Mouse (Mus musculus) midbrain, embryonic 16.5 days (tissue): ENCODE measurements around the gene 4930539E08Rik. TPM values are rescaled to one million over a fixed set of nuclear protein-coding genes. Genes with fewer than 3 reads are reported as not detected.

Experiments used
- ATAC-seq: fragments of 200-750 bp; cut with Nextera tagmentation; 2 replicates; pipeline ENCODE4 v1.8.0; 2017; ENCODE audit warnings: moderate TSS enrichment
- H3K27ac ChIP-seq: fragments of 300-500 bp; sonication (generic); 2 replicates; pipeline ENCODE4 v1.5.1; 2014; ENCODE audit warnings: mild to moderate bottlenecking, low read length, mixed read lengths
- H3K27me3 ChIP-seq: fragments of 300-500 bp; sonication (generic); 2 replicates; pipeline ENCODE4 v1.6.1; 2014; ENCODE audit warnings: low read depth, low read length, mixed read lengths; ENCODE audit not compliant: control insufficient read depth, insufficient read depth
- H3K36me3 ChIP-seq: fragments of 300-500 bp; sonication (generic); 2 replicates; pipeline ENCODE4 v1.6.1; 2014; ENCODE audit warnings: mild to moderate bottlenecking, low read length, moderate library complexity, mixed read lengths; ENCODE audit not compliant: control insufficient read depth, insufficient read depth
- H3K4me1 ChIP-seq: fragments of 300-500 bp; sonication (generic); 2 replicates; pipeline ENCODE4 v1.6.1; 2014; ENCODE audit warnings: mild to moderate bottlenecking, low read length, mixed read lengths; ENCODE audit not compliant: control insufficient read depth, insufficient read depth
- H3K4me2 ChIP-seq: fragments of 300-500 bp; sonication (generic); 2 replicates; pipeline ENCODE4 v1.6.1; 2014; ENCODE audit warnings: mild to moderate bottlenecking, low read length, mixed read lengths
- H3K4me3 ChIP-seq: fragments of 300-500 bp; sonication (generic); 2 replicates; pipeline ENCODE4 v1.5.1; 2014; ENCODE audit warnings: low read depth, mild to moderate bottlenecking, low read length, moderate library complexity, mixed read lengths
- H3K9ac ChIP-seq: fragments of 300-500 bp; sonication (generic); 2 replicates; pipeline ENCODE4 v1.6.1; 2014; ENCODE audit warnings: low read depth, low read length, mixed read lengths
- H3K9me3 ChIP-seq: fragments of 300-500 bp; sonication (generic); replicated peaks from 2 replicates; pipeline ENCODE4 v1.6.1; 2014; ENCODE audit warnings: mild to moderate bottlenecking, low read length, mixed read lengths; ENCODE audit not compliant: control insufficient read depth, poor library complexity, severe bottlenecking
- WGBS: fragments of 180-500 bp; shearing (Covaris S2); extraction: QIAGEN DNeasy Blood & Tissue Kit; methylation state at CpG from one replicate; pipeline ENCODE4 v1.1.7; 2014; 5-methylcytosine and 5-hydroxymethylcytosine counted together
- polyA plus RNA-seq: library from polyadenylated mRNA; unstranded; fragments of >200 nt; fragmentation: Nextera tagmentation; extraction: Ambion mirVana; gene quantifications from 2 replicates; pipeline ENCODE4 v1.2.1, GENCODE M21; 2015

The 4930539E08Rik gene
- polyA plus RNA-seq, 1 experiment from 2014 or later, result 4.0 TPM

DNA sequence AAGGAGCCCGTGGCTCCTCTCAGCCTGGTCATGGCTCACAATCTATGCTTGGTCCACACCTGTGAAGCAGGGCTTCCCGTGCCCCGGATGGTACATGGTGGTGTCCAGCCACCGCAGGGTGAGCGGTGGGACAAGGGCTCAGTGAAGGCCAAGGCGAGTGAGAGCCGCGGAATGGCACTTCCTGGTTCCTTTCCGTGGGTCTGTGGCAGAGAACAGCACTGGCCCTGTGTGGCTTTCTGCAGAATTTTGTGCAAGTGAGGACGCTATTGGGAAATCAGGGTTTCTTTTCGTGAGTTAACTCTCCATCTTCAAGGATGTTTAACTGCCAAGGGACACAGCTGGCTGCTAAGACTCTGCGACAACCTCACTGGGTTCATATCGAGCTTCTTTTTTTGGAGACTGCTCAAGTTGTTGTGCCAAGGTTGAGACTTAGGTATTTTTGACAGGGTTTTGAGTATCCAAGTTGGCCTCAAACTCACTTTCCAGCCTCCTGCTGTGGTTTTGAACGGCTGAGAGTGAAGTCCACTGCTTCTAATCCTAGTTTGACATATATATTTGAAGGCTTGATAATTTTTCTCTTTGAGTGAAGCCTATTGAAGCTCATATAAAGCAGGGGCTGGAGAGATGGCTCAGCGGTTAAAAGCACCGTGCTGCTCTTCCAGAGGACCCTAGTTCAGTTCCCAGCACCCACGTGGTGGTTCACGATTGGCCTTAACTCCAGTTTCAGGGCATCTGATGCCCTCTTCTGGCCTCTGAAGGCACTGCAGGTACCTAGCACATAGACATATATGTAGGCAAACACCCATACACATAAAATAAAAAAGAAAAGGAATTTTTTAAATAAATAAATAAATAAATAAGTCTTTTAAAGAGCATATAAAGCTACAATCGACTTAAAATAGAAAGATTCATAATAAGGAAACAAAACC lies 32.2 kb upstream of the 4930539E08Rik start:
- H3K4me1 ChIP-seq, result peaks cover 6% of the 10 kb centered on the region; the same call in 1 of the 2 replicates
- H3K27me3 ChIP-seq, result no peaks in the 10 kb centered on the region
- no peak for ATAC-seq
- H3K4me2 ChIP-seq, result no peak overlapping the region
- H3K4me3 ChIP-seq, result no peak overlapping the region
- no peaks in the 10 kb centered on the region; the same call in 1 of the 2 replicates for H3K9me3 ChIP-seq
- H3K27ac ChIP-seq, result no peak overlapping the region
- WGBS, result 93% methylated on average over 19 of the region's 19 CpGs
- H3K36me3 ChIP-seq, result no peaks in the 10 kb centered on the region
- H3K9ac ChIP-seq, result no peak overlapping the region

DNA sequence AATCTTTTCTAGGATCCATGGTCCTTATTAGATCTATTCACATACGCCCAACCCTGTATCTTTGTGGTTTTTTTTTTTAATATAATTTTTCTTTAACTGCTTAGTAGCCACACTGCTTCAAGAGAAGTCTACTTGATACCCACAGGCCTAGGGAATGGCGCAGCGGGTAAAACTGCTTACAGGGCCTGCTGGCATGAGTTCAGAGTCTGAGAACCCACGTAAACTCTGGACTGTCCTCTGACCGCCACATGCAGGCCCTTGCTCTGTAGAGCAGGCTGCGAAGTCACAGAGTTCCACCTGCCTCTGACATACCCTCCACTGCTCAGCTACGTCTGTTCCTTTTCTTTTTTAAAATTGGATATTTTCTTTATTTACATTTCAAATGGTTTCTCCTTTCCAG lies 29.4 kb upstream of the 4930539E08Rik start:
- Histone ChIP-seq H3K4me2 (no peak overlapping the region), H3K4me1 (no peaks in the 10 kb centered on the region), H3K4me3 (no peak overlapping the region), H3K9ac (no peak overlapping the region), H3K27me3 (no peaks in the 10 kb centered on the region), H3K36me3 (no peaks in the 10 kb centered on the region), H3K27ac (no peak overlapping the region), H3K9me3 (no peaks in the 10 kb centered on the region; the same call in 1 of the 2 replicates)
- WGBS, result 92% methylated on average over 7 of the region's 7 CpGs
- ATAC-seq, result no peak

- Histone ChIP-seq H3K27me3 (no peaks in the 10 kb centered on the region), H3K4me3 (no peak within 1 kb of the TSS), H3K4me2 (no peak within 1 kb of the TSS), H3K9ac (no peak within 1 kb of the TSS), H3K36me3 (no peaks in the 10 kb centered on the region), H3K4me1 (no peaks in the 10 kb centered on the region), H3K27ac (no peak within 1 kb of the TSS), H3K9me3 (no peaks in the 10 kb centered on the region; the same call in 1 of the 2 replicates)
- ATAC-seq, result no peak
- 92% methylated on average over 7 of the region's 7 CpGs for WGBS
Measured at GRCm38 (mm10) chr17:28943740-28944139, 28.6 kb upstream of the 4930539E08Rik start, which contains the start of gene Pxt1. Gene Pxt1 (minus strand): TSS chr17:28943840.

GRCm38 (mm10) chr17:28942101-28942500 lies 27.0 kb upstream of the 4930539E08Rik start:
- H3K36me3 ChIP-seq, result no peaks in the 10 kb centered on the region
- H3K27ac ChIP-seq, result no peak overlapping the region
- H3K9me3 ChIP-seq, result no peaks in the 10 kb centered on the region
- H3K27me3 ChIP-seq, result no peaks in the 10 kb centered on the region
- no peak overlapping the region for H3K4me2 ChIP-seq
- no peak overlapping the region for H3K9ac ChIP-seq
- H3K4me3 ChIP-seq, result no peak overlapping the region
- no peaks in the 10 kb centered on the region for H3K4me1 ChIP-seq
- 64% methylated on average over 10 of the region's 11 CpGs for WGBS
- ATAC-seq, result no peak

DNA sequence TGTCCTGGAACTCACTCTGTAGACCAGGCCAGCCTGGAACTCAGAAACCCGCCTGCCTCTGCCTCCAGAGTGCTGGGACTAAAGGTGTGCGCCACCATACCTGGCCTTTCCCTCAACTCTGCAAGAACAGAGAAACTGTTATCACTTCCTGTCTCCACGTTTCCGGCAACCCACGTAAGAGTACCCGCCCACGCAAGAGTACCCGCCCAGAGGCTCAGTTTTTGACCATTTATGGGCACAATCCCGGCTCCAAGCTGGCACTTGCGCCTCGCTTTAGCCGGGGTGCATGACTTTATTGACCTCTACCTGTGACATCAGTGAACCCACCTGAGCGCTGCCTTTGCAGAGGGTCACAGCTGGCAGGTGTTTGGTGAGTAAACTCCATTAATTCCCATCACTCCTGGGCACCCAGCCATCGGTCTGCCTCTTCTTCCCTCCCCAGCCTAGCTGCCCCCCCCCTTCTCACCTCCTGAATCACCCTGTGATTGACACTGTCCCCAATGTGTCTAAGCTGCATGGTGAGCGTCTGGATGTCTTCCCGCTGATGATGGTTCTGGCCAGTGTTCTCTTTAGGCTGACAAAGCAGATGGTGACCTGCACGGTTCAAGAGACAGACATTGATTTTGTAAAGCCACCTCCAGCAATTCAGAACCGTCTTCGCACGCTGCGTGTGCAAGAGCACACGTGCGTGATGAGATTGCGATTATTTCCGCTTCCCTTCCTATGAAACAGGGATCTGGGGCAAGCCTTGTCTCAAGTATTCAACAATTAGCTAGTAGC lies 25.8 kb upstream of the 4930539E08Rik start:
- Histone ChIP-seq H3K4me1 (no peaks in the 10 kb centered on the region), H3K36me3 (no peaks in the 10 kb centered on the region), H3K27me3 (no peaks in the 10 kb centered on the region), H3K27ac (no peak overlapping the region), H3K4me2 (no peak overlapping the region), H3K9me3 (no peaks in the 10 kb centered on the region), H3K4me3 (no peak overlapping the region), H3K9ac (no peak overlapping the region)
- WGBS, result 87% methylated on average over 25 of the region's 25 CpGs
- no peak for ATAC-seq

- Histone ChIP-seq H3K4me2 (no peak overlapping the region), H3K9ac (no peak overlapping the region), H3K4me3 (no peak overlapping the region), H3K36me3 (no peaks in the 10 kb centered on the region), H3K27me3 (no peaks in the 10 kb centered on the region), H3K4me1 (no peaks in the 10 kb centered on the region), H3K9me3 (no peaks in the 10 kb centered on the region), H3K27ac (no peak overlapping the region)
- no peak for ATAC-seq
- WGBS, result 79% methylated on average over 10 of the region's 10 CpGs
Measured at GRCm38 (mm10) chr17:28936622-28937345, 21.7 kb upstream of the 4930539E08Rik start.

- Histone ChIP-seq H3K4me3 (no peak overlapping the region), H3K4me1 (no peaks in the 10 kb centered on the region), H3K36me3 (no peaks in the 10 kb centered on the region), H3K9ac (no peak overlapping the region), H3K27ac (no peak overlapping the region), H3K9me3 (no peaks in the 10 kb centered on the region), H3K4me2 (no peak overlapping the region), H3K27me3 (no peaks in the 10 kb centered on the region)
- ATAC-seq, result no peak
- WGBS, result 93% methylated on average over 7 of the region's 7 CpGs
Measured at GRCm38 (mm10) chr17:28936133-28936532, 21.0 kb upstream of the 4930539E08Rik start.

- Histone ChIP-seq H3K27me3 (no peaks in the 10 kb centered on the region), H3K9me3 (no peaks in the 10 kb centered on the region), H3K36me3 (no peaks in the 10 kb centered on the region), H3K4me1 (no peaks in the 10 kb centered on the region), H3K4me2 (no peak overlapping the region), H3K9ac (no peak overlapping the region), H3K27ac (no peak overlapping the region), H3K4me3 (no peak overlapping the region)
- 80% methylated on average over 19 of the region's 19 CpGs for WGBS
- ATAC-seq, result no peak
Measured at GRCm38 (mm10) chr17:28934120-28934916, 19.2 kb upstream of the 4930539E08Rik start.
